Mouse (Mus musculus): ENCODE data around the gene Gm9887. TPM values are rescaled to one million over a fixed set of nuclear protein-coding genes. Genes with fewer than 3 reads are reported as not detected.

Gene Gm9887
- polyA plus RNA-seq, 1 experiment, result 0.94 TPM

- Histone ChIP-seq H3K4me1 (ENCODE audit: control insufficient read depth, insufficient read depth, low read length) (no peaks in the 10 kb centered on the region; the same call in 1 of the 2 replicates), H3K4me3 (ENCODE audit: insufficient read depth, low read depth, low read length) (no peak overlapping the region), H3K27ac (ENCODE audit: insufficient read depth, low read depth, low read length) (no peak overlapping the region), H3K27me3 (replicated peaks; ENCODE audit: control insufficient read depth, insufficient read depth, low read length) (no peaks in the 10 kb centered on the region), H3K36me3 (ENCODE audit: control insufficient read depth, insufficient read depth, low read length) (no peaks in the 10 kb centered on the region)
- 82% methylated on average over 4 of the region's 4 CpGs for WGBS
- TF ChIP-seq POLR2A (IDR thresholded peaks at IDR 0.05; ENCODE audit: low read depth, low read length), result no peak
- no peak for DNase-seq
Measured at GRCm38 (mm10) chr12:69414826-69415572, 42.7 kb upstream of the Gm9887 start.

- WGBS, result 58% methylated on average over 3 of the region's 3 CpGs
- Histone ChIP-seq H3K27ac (ENCODE audit: insufficient read depth, low read depth, low read length) (no peak overlapping the region), H3K4me3 (ENCODE audit: insufficient read depth, low read depth, low read length) (no peak overlapping the region), H3K4me1 (ENCODE audit: control insufficient read depth, insufficient read depth, low read length) (no peaks in the 10 kb centered on the region; the same call in 1 of the 2 replicates), H3K36me3 (ENCODE audit: control insufficient read depth, insufficient read depth, low read length) (no peaks in the 10 kb centered on the region), H3K27me3 (replicated peaks; ENCODE audit: control insufficient read depth, insufficient read depth, low read length) (no peaks in the 10 kb centered on the region)
- no peak for DNase-seq
- TF ChIP-seq CTCF (conservative IDR thresholded peaks at IDR 0.05; ENCODE audit: insufficient read depth, insufficient read length, low read depth, low read length), result no peak
- TF ChIP-seq POLR2A (IDR thresholded peaks at IDR 0.05; ENCODE audit: low read depth, low read length), result no peak
Measured at GRCm38 (mm10) chr12:69413303-69413702, 41.0 kb upstream of the Gm9887 start.

- no peaks in the 10 kb centered on the region for H3K36me3 ChIP-seq (ENCODE audit: control insufficient read depth, insufficient read depth, low read length)
- no peaks in the 10 kb centered on the region for H3K27me3 ChIP-seq (replicated peaks; ENCODE audit: control insufficient read depth, insufficient read depth, low read length)
- H3K4me3 ChIP-seq (ENCODE audit: insufficient read depth, low read depth, low read length), result no peak overlapping the region
- no peak for TF ChIP-seq POLR2A (IDR thresholded peaks at IDR 0.05; ENCODE audit: low read depth, low read length)
- no peaks in the 10 kb centered on the region; the same call in 1 of the 2 replicates for H3K4me1 ChIP-seq (ENCODE audit: control insufficient read depth, insufficient read depth, low read length)
- DNase-seq, result no peak
- 54% methylated on average over 4 of the region's 4 CpGs for WGBS
- no peak overlapping the region for H3K27ac ChIP-seq (ENCODE audit: insufficient read depth, low read depth, low read length)
Measured at GRCm38 (mm10) chr12:69411936-69412335, 39.7 kb upstream of the Gm9887 start.

- Histone ChIP-seq H3K27ac (ENCODE audit: insufficient read depth, low read depth, low read length) (no peak overlapping the region), H3K4me1 (ENCODE audit: control insufficient read depth, insufficient read depth, low read length) (no peaks in the 10 kb centered on the region; the same call in 1 of the 2 replicates), H3K27me3 (replicated peaks; ENCODE audit: control insufficient read depth, insufficient read depth, low read length) (no peaks in the 10 kb centered on the region), H3K4me3 (ENCODE audit: insufficient read depth, low read depth, low read length) (no peak overlapping the region), H3K36me3 (ENCODE audit: control insufficient read depth, insufficient read depth, low read length) (no peaks in the 10 kb centered on the region)
- DNase-seq, result no peak
- no peak for TF ChIP-seq CTCF (conservative IDR thresholded peaks at IDR 0.05; ENCODE audit: insufficient read depth, insufficient read length, low read depth, low read length)
- TF ChIP-seq POLR2A (IDR thresholded peaks at IDR 0.05; ENCODE audit: low read depth, low read length), result no peak
- 39% methylated on average over 5 of the region's 5 CpGs for WGBS
Measured at GRCm38 (mm10) chr12:69410767-69411166, 38.5 kb upstream of the Gm9887 start.

GRCm38 (mm10) chr12:69402594-69403167 lies 30.4 kb upstream of the Gm9887 start:
- Histone ChIP-seq H3K27me3 (replicated peaks; ENCODE audit: control insufficient read depth, insufficient read depth, low read length) (no peaks in the 10 kb centered on the region), H3K4me1 (ENCODE audit: control insufficient read depth, insufficient read depth, low read length) (peaks cover 7% of the 10 kb centered on the region; the same call in 1 of the 2 replicates), H3K4me3 (ENCODE audit: insufficient read depth, low read depth, low read length) (no peak overlapping the region), H3K36me3 (ENCODE audit: control insufficient read depth, insufficient read depth, low read length) (no peaks in the 10 kb centered on the region), H3K27ac (ENCODE audit: insufficient read depth, low read depth, low read length) (no peak overlapping the region)
- DNase-seq, result no peak
- WGBS, result 81% methylated on average over 13 of the region's 13 CpGs
- no peak for TF ChIP-seq POLR2A (IDR thresholded peaks at IDR 0.05; ENCODE audit: low read depth, low read length)
- no peak for TF ChIP-seq CTCF (conservative IDR thresholded peaks at IDR 0.05; ENCODE audit: insufficient read depth, insufficient read length, low read depth, low read length)

GRCm38 (mm10) chr12:69402100-69402499 lies 29.8 kb upstream of the Gm9887 start:
- 63% methylated on average over 9 of the region's 9 CpGs for WGBS
- no peaks in the 10 kb centered on the region for H3K27me3 ChIP-seq (replicated peaks; ENCODE audit: control insufficient read depth, insufficient read depth, low read length)
- H3K4me3 ChIP-seq (ENCODE audit: insufficient read depth, low read depth, low read length), result no peak overlapping the region
- no peak overlapping the region for H3K27ac ChIP-seq (ENCODE audit: insufficient read depth, low read depth, low read length)
- peaks cover 7% of the 10 kb centered on the region; the same call in 1 of the 2 replicates for H3K4me1 ChIP-seq (ENCODE audit: control insufficient read depth, insufficient read depth, low read length)
- H3K36me3 ChIP-seq (ENCODE audit: control insufficient read depth, insufficient read depth, low read length), result no peaks in the 10 kb centered on the region
- no peak for DNase-seq
- TF ChIP-seq CTCF (conservative IDR thresholded peaks at IDR 0.05; ENCODE audit: insufficient read depth, insufficient read length, low read depth, low read length), result no peak
- no peak for TF ChIP-seq POLR2A (IDR thresholded peaks at IDR 0.05; ENCODE audit: low read depth, low read length)

GRCm38 (mm10) chr12:69400871-69401286 lies 28.6 kb upstream of the Gm9887 start:
- H3K27me3 ChIP-seq (replicated peaks; ENCODE audit: control insufficient read depth, insufficient read depth, low read length), result no peaks in the 10 kb centered on the region
- no peak for TF ChIP-seq CTCF (conservative IDR thresholded peaks at IDR 0.05; ENCODE audit: insufficient read depth, insufficient read length, low read depth, low read length)
- no peak for TF ChIP-seq POLR2A (IDR thresholded peaks at IDR 0.05; ENCODE audit: low read depth, low read length)
- no peaks in the 10 kb centered on the region for H3K36me3 ChIP-seq (ENCODE audit: control insufficient read depth, insufficient read depth, low read length)
- peak; percentile 23 for DNase-seq
- no peak overlapping the region for H3K27ac ChIP-seq (ENCODE audit: insufficient read depth, low read depth, low read length)
- 26% methylated on average over 2 of the region's 2 CpGs for WGBS
- peaks cover 7% of the 10 kb centered on the region; the same call in 1 of the 2 replicates for H3K4me1 ChIP-seq (ENCODE audit: control insufficient read depth, insufficient read depth, low read length)
- no peak overlapping the region for H3K4me3 ChIP-seq (ENCODE audit: insufficient read depth, low read depth, low read length)
